Mouse (Mus musculus): ENCODE results near the gene Herc6. TPM values are rescaled to one million over a fixed set of nuclear protein-coding genes. Genes with fewer than 3 reads are reported as not detected.

The Herc6 gene
- total RNA-seq, 2 experiments from 2014 or later = 2.4 to 3.4 TPM

DNA sequence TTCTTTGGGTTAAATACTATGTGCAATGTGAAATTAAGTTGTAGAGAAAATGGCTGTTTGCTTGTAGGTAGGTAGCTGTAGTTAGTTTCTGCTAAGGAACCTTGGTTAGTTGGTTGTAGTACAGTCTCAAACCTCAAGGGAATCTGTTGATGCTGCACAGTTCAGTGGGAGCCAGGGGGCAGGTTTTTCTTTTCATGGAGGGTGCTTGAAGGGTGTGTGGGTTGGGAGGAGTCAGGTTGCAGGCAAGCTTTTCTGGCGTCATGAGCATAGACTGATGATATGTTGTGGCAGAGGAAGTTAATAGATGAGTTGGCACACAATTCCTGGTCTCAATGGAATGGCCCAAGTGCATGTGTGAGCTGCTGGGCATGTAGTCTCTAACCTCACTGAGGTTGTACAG lies 130.9 kb downstream of the Herc6 start:
- no peak for DNase-seq
- intact Hi-C loops (cut with DNase I) = no loop called here

Other genes starting within 250 kb of the Herc6 start
- gene Vmn1r17, start 217.3 kb upstream of the Herc6 start, total RNA-seq (2021) = not detected
- under 1 TPM in 1 of 2 experiments, not detected in 1; 0.06 TPM for gene Vmn1r18, start 185.2 kb upstream of the Herc6 start, total RNA-seq (2021)
- not detected for gene Vmn1r19, start 177.2 kb upstream of the Herc6 start, total RNA-seq (2021)
- gene Vmn1r20, start 152.1 kb upstream of the Herc6 start, total RNA-seq (2021) = not detected
- gene Ppm1k, start 45.5 kb upstream of the Herc6 start, total RNA-seq (2021) = 10 to 100 TPM; 19.5 to 22.2 TPM
- gene Pyurf, start 111.1 kb downstream of the Herc6 start, total RNA-seq (2021) = 1 to 10 TPM; 6.2 to 7.7 TPM
- 100 to 1,000 TPM; 159 to 161 TPM for gene Lancl2, start 121.5 kb downstream of the Herc6 start, total RNA-seq (2021)
- gene Vopp1, start 244.2 kb downstream of the Herc6 start, total RNA-seq (2021) = 100 to 1,000 TPM; 139 to 148 TPM

Measured in left cerebral cortex, postnatal 4 days (tissue).